Mouse (Mus musculus) cerebellum, adult 8-10 months (tissue): ENCODE measurements at regions not wholly inside any gene's neighbourhood (a gene's known extent, or its start where the extent isn't known, plus 50 kb on each side); places are given as distances from the start of the nearest gene placed in this dataset.

Experiments
- DNase-seq: peaks from one replicate; pipeline ENCODE4 v3.0.0; 2022

DNA sequence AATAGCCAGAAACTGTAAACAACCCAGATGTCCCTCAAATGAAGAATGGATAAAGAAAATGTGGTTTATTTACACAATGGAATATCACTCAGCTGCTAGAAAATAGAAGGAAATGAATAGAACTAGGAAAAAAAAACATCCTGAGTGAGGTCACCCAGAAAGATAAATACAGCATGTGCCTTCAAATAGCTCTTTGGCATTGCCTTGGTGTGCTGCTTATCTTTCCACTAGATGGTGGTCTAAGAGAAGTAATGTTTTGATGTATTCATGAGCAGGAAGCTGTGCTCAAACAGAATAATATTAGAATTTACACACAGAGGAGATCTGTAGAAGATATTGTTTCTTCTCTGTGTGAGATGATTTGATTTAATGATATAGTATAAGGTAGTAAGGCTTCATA, 78.8 kb downstream of the Zfp619 start:
- DNase-seq = no peak

DNA sequence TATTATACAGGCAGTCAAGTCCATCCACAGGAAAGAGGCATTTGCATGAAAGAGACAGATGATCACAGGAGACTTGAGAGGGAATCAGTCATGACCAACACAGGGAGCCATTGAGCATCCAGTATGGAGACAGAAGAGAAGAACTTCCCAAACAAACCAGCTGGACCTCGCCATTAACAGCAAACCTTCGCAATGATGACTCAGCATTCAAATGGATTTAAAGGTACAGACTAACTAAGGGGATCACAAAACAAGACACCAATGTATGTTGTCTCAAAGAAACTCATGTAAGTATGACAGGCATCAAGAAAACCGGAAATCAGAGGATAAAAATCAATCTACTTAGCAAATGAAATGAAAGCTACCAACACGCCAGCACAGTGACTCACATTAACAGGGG, 96.2 kb downstream of the Zfp619 start:
- no peak for DNase-seq

DNA sequence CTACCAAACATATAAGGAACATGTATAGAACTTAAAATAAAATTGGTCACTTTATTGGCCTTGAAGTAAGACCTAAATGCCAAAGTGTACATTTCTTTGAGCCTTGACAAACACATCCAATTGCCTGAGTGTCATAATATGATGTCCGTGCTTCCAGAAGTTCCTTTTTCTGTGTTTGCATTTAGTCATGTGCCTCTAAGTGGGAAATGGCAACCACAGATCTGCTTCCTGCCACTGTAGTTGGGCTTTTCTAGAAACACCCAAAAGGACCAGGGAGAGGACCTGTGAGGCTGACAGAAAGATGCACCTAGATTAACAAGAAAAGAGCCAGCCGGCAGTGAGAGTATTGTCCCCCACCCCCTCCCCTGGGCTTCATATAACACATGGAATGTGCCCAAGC, 97.5 kb downstream of the Zfp619 start:
- DNase-seq = no peak

DNA sequence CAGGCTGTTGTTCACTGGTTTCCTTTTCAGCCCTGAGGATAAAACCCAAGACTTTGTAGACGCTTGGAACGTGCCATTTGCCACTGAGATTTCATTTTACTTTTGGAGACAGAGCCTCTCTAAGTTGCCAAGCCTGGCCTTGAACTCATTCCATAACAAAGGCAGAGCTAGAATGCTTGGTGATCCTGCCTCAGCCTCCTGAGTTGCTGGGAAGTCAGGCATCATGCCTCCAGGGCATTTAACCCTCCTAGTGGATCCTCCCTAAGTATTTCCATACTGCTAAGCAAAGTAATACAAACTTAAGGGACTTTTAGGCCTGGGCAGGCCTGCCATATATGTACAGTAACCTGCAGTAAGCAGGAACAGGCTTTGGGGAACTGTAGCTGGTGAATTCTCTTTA, 104.2 kb downstream of the Zfp619 start:
- DNase-seq = no peak

DNA sequence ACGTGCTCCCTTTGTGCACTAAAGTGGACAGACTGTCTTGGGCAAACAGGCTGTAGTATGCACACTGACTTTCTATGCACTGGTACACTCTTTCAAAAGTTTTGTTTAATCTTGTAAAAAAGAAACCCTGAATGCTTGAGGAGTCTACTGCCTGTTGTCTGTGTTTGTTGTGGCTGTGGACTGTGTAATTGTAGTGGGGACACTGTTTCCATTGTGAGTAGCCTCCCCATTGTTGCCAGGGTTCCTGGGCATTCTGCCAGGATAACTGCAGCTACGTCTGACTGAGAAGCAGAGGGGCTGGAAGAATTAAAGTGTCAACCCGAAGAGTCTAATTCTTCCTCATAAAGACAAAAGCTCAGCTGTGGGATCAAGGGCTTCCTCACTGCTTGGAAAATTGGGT, 115.3 kb downstream of the Zfp619 start:
- no peak for DNase-seq

DNA sequence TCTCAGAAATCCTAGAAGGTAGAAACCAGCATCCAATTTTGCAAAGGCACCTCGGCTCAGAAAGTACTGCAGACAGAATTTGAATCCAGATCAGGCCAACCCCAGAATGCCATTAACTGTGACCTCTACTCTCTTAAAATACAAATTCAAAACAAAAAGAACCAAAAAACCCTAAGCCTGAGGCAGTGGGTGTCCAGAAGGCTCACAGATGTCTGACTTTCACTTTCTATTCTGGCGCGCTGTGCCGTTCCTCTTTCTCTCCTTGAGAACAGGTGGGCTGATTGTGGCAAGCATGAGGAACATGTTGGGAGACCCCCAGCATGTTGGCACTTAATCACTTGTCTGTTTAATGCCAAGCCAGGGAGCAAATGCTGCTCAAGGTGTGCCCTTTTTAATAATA, 124.8 kb downstream of the Zfp619 start:
- no peak for DNase-seq

DNA sequence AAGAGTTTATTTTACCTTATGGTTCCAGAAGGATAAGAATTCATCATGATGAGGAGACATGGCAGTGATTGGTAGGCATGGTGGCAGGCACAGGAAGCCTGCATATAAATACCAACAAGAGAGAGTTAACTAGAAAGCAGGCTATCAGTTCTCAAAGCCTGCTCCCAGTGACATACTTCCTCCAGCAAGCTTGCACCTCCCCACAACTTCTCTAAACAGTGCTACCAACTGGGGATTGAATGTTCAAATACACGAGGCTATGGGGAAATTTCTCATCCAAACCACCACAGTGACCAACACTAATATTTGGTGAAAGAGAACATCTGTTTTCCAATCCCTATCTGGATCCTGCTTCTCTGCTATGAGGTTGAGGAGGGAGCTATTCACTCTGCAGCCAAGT, 125.8 kb downstream of the Zfp619 start:
- no peak for DNase-seq

DNA sequence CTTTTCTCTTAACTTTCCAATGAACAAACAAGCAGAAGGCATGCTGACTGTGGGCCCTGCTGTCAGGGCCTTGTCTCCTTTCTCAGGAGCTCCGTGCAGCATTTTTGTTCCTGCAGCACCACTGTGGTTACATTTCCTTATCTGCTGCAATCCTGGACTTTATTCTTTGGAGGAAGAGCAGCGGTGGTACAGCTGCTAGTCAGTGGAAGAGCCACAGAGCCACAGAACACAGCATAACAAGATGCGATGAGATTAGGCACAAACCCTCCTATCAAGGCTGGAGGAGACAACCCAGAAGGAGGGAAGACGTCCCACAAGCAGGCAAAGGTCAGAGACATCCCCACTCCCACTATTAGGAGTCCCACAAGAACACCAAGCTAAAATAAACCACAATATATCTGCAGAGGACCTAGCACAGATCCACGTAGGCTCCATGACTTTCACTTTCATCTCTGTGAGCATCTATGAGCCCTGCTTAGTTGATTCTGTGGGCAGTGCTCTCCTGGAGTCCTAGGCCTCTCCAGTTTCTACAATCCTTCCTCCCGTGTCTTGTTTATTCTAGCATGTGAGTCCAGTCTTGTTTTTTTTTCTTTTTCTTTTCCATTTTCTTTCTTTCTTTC, 133.0 kb downstream of the Zfp619 start:
- no peak for DNase-seq

DNA sequence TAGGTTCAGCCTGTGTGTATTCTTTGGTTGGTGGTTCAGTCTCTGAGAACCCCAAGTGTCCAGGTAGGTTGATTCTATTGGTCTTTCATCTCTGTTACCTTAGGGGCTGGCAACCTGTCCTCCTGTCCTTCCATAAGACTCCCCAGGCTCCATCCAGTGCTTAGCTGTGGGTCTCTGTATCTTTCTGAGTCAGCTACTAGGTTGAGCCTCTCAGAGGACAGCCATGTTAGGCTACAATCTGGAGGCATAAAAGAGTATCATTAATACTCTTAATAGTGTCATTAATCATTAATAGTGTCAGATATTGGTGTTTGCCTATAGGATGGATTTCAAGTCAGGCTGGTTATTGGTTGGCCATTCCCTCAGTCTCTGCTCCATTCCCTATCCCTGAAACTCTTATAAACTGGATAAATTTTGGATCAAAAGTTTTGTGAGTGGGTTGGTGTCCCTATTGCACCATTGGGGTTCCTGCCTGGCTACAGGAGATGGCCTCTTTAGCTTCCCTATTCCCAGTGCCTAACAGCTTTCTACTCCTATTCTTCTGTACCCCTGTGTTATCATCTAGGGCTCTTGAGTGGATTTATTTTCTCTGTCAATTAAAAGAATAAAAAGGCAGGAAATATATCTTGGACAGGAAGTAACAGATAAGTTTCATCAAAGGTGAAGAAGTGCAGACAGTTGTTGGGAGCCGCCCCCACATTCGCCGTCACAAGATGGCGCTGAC, 137.2 kb downstream of the Zfp619 start:
- DNase-seq = no peak

DNA sequence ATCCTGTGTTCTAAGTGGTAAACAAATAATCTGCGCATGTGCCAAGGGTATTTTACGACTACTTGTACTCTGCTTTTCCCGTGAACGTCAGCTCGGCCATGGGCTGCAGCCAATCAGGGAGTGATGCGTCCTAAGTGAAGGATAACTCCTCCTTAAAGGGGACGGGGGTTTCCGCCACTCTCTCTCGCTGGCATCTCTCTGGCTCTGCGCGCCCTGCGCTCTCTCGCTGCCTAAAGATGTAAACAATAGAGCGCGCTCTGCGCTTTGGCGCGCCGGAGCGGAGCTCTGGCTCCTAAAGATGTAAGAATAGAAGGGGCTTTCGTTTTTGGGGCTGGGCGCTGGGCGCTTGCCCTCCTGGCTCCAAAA, 137.7 kb downstream of the Zfp619 start:
- peak; percentile 38 for DNase-seq

DNA sequence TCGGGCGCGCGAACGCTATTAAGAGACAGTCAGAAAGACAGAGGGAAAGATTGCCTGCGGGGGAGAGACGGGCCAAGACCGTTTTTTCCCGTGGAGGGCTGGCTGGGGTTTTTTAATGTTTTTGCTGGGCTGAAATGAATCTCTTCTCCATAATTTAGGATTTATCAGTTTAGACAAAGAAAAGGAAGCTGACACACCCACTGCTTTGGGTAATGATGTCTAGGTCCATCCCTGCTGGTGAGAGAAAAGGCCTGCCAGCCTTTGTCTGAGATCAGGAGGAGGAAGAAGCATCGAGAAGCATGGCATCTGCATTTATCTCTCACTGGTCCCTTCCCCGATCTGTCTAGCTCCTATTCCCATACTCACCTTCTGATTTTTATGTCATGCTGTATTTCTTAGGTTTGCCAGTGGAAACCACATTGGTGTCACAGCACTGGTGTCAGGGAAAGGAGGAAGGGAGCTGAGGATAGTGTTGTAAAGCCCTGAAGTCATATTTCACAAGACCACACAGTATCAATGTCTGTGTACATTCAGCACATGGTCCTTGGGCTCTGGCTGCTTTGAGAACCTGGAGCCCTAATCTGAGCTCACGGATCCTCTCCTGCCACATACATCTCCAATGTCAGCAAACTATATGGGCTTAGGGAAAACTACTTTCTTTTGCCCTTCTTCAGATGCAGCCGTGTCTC, 138.3 kb downstream of the Zfp619 start:
- no peak for DNase-seq

DNA sequence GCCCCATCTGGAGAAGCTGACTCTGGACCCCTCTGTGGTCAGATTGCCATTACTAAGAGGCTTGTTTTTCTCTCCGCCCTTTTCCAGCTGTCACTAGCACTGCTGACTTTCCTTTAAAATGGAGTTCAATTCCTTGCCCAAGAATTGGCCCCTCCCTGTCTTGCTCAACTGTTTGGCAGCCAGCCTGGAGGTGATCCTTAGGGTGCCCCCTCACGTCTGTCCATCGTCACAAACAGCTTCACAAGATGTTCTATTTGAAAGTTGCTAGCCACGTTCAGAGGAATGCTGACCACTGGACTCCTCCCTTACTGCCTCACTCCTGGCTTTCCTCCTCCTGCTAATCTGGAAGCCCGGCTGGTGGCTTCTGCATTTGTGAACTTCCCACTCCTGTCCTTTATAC, 142.0 kb downstream of the Zfp619 start:
- DNase-seq = no peak

DNA sequence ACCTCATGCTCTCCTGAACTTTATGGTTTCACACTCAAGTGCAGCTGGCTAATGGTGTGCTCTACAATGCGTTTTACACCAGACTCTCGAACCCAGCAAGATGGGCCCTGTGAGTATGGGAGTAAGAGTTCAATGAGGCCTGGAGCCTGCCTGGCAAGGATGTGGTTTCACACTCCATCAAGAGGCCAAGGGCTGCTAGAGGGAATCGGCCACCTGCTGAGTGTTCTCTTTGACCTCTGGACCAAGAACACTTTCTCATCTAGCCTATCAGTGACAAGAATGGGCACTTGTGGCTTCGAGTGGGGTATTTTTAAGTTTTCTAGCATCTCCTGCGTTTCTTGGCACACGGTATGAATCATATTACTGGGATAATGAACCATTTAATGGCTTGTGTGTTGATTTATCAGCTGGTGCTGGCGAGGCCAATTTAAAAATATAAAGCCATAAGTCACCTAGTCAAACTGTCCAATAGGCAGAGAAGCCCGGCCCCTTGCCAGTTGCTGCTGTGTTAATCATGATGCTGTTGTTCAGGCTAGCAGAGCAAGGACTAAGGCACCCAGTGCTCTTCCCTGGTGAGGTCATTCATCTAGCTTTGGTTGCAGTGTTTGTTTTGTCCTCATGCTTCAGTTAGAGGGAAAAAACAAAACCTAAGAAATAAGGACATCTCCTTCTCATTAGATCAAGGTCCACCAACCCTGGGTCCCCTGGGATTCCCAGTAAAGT, 157.7 kb downstream of the Zfp619 start:
- DNase-seq = no peak

DNA sequence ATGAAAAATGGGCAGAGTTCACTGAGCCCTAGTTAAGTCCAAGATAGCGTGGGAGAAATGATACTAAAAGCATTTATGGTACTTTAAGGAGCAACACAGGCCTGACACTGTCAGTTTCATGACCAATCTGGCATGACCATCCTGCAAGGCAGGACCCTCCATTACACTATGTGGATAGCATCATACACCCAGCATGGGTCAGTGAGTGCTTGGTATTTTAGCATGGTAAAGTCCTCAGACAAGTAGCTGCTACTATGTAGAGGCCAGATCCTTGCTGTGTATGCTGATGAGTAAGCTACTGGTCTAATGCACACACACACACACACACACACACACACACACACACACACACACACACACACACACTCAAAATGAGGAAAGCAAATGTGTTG, 158.3 kb downstream of the Zfp619 start:
- DNase-seq = no peak

DNA sequence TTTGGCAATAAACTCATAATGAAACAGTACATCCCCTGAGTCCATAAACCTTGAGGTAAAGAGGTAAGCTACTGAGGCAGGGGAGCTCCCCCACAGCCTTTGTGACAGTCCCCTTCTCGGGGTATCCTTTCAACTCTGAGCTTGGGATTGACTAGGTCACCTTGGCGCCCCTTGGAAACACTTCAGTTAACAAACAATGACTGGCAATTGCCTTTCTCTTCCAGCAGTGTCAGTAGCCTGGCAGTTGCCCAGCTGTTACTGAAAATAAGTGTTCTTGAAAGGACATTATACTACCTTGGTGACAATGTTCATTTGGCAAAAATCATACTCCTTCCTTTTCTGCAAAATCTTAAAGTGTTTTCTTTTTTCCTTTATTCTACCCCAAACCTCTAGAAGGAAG, 162.8 kb downstream of the Zfp619 start:
- DNase-seq = no peak

DNA sequence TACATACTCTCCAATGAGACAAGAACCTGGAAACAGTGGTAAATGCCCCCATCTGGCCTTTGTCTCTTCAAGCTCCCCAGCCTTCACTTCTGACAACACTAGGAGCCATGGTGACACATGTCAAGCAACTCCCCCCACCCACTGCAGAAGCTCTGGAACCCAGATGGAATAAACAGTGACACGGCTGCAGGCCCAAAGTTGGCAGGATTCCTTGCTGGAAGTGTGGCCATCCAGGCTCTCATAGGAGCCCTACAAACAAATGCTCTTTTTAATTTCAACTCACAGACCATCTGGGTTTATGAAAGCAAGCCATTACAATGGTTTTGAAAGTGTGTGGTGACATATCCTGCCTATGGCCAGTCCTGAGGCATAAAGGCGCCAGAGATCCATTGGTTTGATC, 179.0 kb downstream of the Zfp619 start:
- no peak for DNase-seq

DNA sequence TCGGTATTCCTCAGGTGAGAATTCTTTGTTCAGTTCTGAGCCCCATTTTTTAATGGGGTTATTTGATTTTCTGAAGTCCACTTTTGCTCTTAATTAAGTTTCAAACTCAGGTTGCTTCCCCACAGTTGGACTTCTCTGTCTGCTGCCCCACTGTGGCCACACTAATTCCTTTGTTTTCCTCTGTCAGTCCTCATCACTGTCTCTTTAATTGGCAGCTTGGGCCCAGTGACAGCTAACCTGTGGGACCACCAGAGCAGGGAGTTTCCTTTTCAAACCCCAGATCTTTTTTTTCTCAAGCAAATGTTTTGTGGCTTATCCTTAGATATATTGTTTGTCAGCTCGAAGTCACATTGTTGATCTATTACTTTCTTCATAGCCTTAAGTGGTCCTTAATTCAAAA, 183.9 kb downstream of the Zfp619 start:
- DNase-seq = no peak

DNA sequence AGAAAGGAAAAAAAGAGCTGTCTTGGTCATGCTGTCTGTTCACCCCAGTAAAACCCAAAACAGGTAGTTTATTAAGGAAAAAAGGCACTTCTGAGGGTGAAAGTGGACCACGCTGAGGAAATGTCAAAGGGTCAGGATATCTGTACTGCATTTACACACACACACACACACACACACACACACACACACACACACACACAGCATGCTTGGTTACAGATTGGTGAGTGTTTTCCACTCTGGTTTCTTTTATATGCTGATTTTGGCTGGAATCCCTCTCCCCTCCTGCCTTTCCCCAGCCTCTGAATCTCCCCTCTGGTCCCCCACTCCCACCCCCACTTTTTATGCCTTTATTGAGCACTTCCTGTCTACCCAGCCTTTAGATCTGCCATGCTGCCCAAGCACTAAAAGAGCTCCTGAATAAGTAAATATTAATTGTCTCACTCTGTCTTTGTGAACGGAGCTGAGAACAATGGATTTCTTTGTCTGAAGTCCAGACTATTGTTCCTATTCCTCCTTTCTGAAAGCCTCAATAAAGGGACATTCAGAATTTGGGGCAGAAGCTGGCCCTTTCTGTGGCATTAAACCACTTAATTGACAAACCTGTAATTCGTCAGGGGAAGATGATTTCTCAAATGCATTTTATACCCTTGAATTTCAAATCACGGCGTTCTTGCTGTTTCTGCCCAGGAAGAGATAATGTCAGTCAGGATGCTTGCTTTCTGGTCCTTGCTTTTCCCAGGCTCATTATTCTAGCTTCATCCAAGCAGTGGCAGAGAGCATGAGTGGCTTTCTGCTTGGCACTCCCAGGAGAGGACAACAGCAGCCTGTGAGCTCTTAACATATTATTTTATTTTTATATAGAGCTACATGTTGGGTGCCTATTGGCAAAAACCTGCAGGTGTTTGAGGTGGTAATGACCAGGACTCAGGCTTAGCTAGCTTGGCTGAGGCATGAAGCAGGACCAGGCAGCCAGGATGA, 187.8 kb downstream of the Zfp619 start:
- no peak for DNase-seq

DNA sequence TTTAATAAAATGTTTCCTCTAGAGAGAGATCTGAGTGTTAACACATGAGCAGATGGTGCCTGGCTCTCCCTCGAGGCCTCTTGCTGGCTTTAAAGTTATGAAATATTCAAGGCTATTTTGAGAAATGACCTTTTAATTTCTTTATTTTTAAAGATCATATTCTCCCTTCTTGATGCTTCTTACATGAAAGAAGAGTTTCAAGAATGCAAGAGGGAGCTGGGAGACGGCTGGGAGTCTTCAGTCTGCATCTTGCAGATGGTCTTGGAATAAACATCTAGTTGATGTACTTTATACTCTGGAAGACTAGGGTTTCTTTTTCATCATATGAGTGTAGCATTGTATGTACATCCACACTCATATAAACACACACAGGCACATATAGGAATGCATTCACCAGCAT, 189.0 kb downstream of the Zfp619 start:
- no peak for DNase-seq

DNA sequence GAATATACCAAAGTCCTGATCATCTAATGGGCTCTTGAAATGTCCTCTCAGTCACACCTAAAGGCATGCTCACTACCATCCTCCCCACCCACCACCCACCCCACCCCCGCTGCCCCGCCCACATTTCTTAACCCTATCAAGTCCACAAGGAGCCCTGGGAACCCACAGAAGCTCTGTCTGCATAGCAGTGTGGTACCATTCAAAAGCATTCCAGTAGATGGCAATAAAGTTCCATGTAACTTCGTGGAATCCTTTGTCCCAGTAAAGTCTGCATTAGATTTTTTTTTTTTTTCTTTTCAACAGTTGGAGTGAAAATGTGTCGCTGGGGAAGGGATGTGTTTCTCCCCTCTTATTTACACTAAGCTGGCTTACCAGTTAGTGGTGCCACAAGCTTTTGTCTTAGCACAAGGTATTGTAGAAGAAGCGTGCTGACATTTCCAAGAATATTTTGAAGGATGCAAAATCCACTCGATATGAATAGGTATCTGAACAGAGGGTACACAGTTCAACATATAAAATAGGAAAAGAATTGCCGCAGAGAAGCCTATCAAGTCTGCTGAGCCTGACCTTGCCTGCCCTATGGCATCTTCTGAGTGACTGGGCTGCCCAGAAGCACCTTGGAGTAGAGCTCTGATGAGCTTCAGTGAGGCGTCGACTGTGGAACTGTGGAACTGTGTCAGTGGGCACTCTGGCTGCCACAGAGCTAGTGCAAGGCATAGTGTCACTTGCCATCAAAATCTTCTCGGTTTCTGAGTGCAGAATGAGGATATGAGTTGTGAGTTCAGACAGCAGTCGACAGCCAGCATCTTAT, 199.0 kb downstream of the Zfp619 start:
- DNase-seq = no peak

DNA sequence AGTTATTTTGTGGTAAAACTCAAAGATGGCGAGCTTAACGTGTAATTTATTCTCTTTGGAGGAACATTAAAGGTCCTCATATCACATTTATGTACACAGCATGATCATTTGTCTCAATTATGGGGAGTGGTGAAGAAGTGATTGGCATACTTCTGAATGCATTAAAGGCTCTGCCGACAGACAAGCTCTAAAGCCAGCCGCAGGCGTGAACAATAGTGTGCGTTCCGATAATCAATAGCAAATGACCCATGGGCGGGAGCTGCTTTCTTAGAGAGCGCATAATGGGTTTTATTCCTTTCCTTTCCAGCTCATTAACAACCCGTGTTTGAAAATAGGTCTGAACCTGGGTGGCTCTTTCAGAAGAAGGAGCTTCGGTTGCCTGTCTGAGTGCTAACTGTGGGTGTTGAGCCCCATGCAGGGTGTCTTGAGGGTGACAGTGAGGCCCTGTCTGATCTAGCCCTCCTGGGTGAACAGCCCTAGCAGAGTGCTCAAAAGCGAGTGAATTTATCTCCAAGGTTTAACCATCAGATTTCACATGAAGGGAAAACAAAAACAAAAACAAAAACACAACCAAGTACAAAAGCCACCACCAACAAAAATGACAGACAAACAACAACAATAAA, 210.5 kb downstream of the Zfp619 start:
- no peak for DNase-seq
